ENCODE assay signal across 23 mouse cellular contexts in genomic region chr12:59188086-59188682, GRCm38 (mm10). TPM values are rescaled to one million over a fixed set of nuclear protein-coding genes. Genes with fewer than 3 reads are reported as not detected.
DNase-seq lines count a peak whose midpoint lies in the region; ATAC-seq lines count a peak whose summit lies in the region.
"Had no signal": no experiment of that assay in that cellular context is flagged by ENCODE, and none has a peak within 500 bp of the region (broad histone marks: within the 10 kb centered on the region; RNA-seq: fewer than 3 reads in every experiment).

No protein-coding gene starts in this region.

- WGBS in heart, embryonic 12.5 days: 77% methylated on average over 12 of the region's 12 CpGs
- WGBS in heart, embryonic 10.5 days: 77% methylated on average over 12 of the region's 12 CpGs

- H3K9me3 ChIP-seq in heart, embryonic 12.5 days (replicated peaks): no peaks in the 10 kb centered on the region
- H3K9me3 ChIP-seq in heart, embryonic 10.5 days: no peaks in the 10 kb centered on the region
- H3K9me3 ChIP-seq: embryonic facial prominence, embryonic 12.5 days; forebrain, embryonic 13.5 days; hindbrain, embryonic 15.5 days; intestine, embryonic 15.5 days; liver, embryonic 13.5 days had no signal

- H3K9ac ChIP-seq in heart, embryonic 12.5 days: no peak overlapping the region
- H3K9ac ChIP-seq: embryonic facial prominence, embryonic 12.5 days; forebrain, embryonic 13.5 days; hindbrain, embryonic 15.5 days; intestine, embryonic 15.5 days; liver, embryonic 13.5 days had no signal

- H3K4me2 ChIP-seq in heart, embryonic 12.5 days: no peak overlapping the region
- H3K4me2 ChIP-seq: embryonic facial prominence, embryonic 12.5 days; forebrain, embryonic 13.5 days; hindbrain, embryonic 15.5 days; intestine, embryonic 15.5 days; liver, embryonic 13.5 days had no signal

- 0 out of 2 replicates have a peak overlapping the region, but pooled peaks have one; percentile 21 for H3K27ac ChIP-seq in heart, embryonic 12.5 days (ENCODE audit: poor library complexity, severe bottlenecking)
- H3K27ac ChIP-seq in heart, embryonic 10.5 days: no peak overlapping the region
- H3K27ac ChIP-seq: embryonic facial prominence, embryonic 12.5 days; forebrain, embryonic 13.5 days; hindbrain, embryonic 15.5 days; intestine, embryonic 15.5 days; liver, embryonic 13.5 days had no signal

- H3K4me3 ChIP-seq in heart, embryonic 12.5 days: no peak overlapping the region
- no peak overlapping the region for H3K4me3 ChIP-seq in heart, embryonic 10.5 days
- H3K4me3 ChIP-seq: embryonic facial prominence, embryonic 12.5 days; erythroblast, embryonic 14.5 days; forebrain, embryonic 13.5 days; hindbrain, embryonic 15.5 days; intestine, embryonic 15.5 days; liver, embryonic 13.5 days had no signal

- H3K36me3 ChIP-seq in heart, embryonic 12.5 days: peaks cover 59% of the 10 kb centered on the region
- H3K36me3 ChIP-seq in heart, embryonic 10.5 days: peaks cover 75% of the 10 kb centered on the region

- ATAC-seq in heart, embryonic 12.5 days (ENCODE audit: insufficient number of reproducible peaks, low FRiP score): no peak
- ATAC-seq in erythroblast, adult 5-6 weeks (replicated peaks; ENCODE audit: low FRiP score, poor library complexity, severe bottlenecking): no peak
- ATAC-seq: forebrain, embryonic 13.5 days; intestine, embryonic 15.5 days had no signal

- peak; percentile 9 to 20 for DNase-seq in cerebellum, postnatal 14 days
- no peak for DNase-seq in cerebellum, postnatal 4 days (ENCODE audit: low spot score in 2 of 2)
- no peak for DNase-seq in heart, embryonic 10.5 days (ENCODE audit: low spot score)
- DNase-seq in right cerebral cortex, postnatal 10 days (ENCODE audit: low spot score in 2 of 2): peak; percentile 31 to 54
- no peak for DNase-seq in right cerebral cortex, adult 18-20 months
- peak; percentile 28 for DNase-seq in telencephalon, adult 2 months (ENCODE audit: low read depth, low spot score)
- DNase-seq: adrenal gland, adult 2 months; cerebellum, adult 8-10 months; gastrocnemius, postnatal 25 days; heart, postnatal 4 days; kidney, adult 8-10 months; kidney, postnatal 10 days; liver, embryonic 13.5 days; lung, adult 2 months; midbrain, embryonic 14.5 days; thymus, postnatal 36 days had no signal

- H3K4me1 ChIP-seq in heart, embryonic 12.5 days (replicated peaks): 0 out of 2 replicates have a peak, but pooled peaks cover 2% of the 10 kb centered on the region
- no peaks in the 10 kb centered on the region for H3K4me1 ChIP-seq in heart, embryonic 10.5 days
- H3K4me1 ChIP-seq: embryonic facial prominence, embryonic 12.5 days; forebrain, embryonic 13.5 days; hindbrain, embryonic 15.5 days; intestine, embryonic 15.5 days; liver, embryonic 13.5 days had no signal

- no peaks in the 10 kb centered on the region for H3K27me3 ChIP-seq in heart, embryonic 12.5 days (replicated peaks)
- H3K27me3 ChIP-seq in heart, embryonic 10.5 days (ENCODE audit: insufficient read depth, poor library complexity, severe bottlenecking): no peaks in the 10 kb centered on the region
- H3K27me3 ChIP-seq: embryonic facial prominence, embryonic 12.5 days; forebrain, embryonic 13.5 days; hindbrain, embryonic 15.5 days; intestine, embryonic 15.5 days; liver, embryonic 13.5 days had no signal

RNA-seq across cellular contexts. Expression of gene Fbxo33, which starts 31.3 kb away (rescaled TPM):
- 5.5 and 7.2 TPM in 2 replicates for polyA plus RNA-seq in heart, embryonic 12.5 days (2016; fragmentation: Nextera tagmentation; extraction: Ambion mirVana)
- 3.9 and 6.1 TPM in 2 replicates for polyA plus RNA-seq in heart, embryonic 10.5 days (2016; fragmentation: Nextera tagmentation; extraction: Ambion mirVana)
- 42.7 and 53.5 TPM in 2 replicates for total RNA-seq in erythroblast, adult 5-6 weeks (2015; ENCODE audit: low replicate concordance)
- total RNA-seq in erythroblast, adult 5-6 weeks (2017; ENCODE audit: low replicate concordance): 33.0 and 34.4 TPM in 2 replicates

Comparison
In these comparisons a context has a peak if more than half of its experiments do, and no peak if none do; other contexts are left out.
1. DNase-seq: peak in cerebellum, postnatal 14 days (2 of 2), right cerebral cortex, postnatal 10 days (2 of 2) and telencephalon, adult 2 months (single experiment); none in cerebellum, postnatal 4 days (0 of 2), heart, embryonic 10.5 days (single experiment) and right cerebral cortex, adult 18-20 months (single experiment).